Mouse (Mus musculus) brain, adult 10 weeks (tissue): ENCODE results near the gene Lyzl6. TPM values are rescaled to one million over a fixed set of nuclear protein-coding genes. Genes with fewer than 3 reads are reported as not detected.

Experiments used
- polyA plus RNA-seq: library from polyadenylated mRNA; stranded (reverse); fragments of 350-450 nt; fragmentation: Illumina TruSeq; extraction: RNeasy Lipid Tissue Mini Kit (QIAGEN cat#74804); gene quantifications from one replicate; pipeline ENCODE4 v1.2.3, GENCODE M21; 2015; ENCODE audit warnings: low read depth, low replicate concordance

Lyzl6 gene
- polyA plus RNA-seq = not detected

DNA sequence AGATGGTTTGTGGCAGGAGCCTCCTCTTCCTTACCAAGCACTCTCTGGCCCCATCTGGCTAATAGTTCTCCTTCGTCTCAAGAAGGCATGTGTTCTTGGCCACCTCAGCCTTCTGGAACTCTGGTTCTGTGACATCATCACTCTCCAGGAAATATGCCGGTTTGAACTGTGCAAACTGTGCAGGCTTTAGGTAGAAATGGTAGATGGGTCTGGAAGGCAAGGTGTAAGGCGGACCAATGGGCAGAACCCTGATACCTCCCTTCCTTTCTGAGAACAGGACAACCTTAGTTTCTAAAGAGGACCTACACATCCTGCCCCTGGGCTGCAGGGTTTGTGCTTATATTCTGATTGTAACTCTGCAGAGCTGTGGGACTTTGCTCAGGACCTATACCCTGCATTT lies at the start of gene Lyzl6:
Gene Lyzl6, minus strand, starts transcription at position 101 of the 400 bp plus-strand sequence.

GRCm38 (mm10) chr11:103649301-103649982 lies 10.8 kb upstream of the Lyzl6 start, which contains the start of gene Rprml:
Gene Rprml (plus strand): TSS chr11:103649570.

GRCm38 (mm10) chr11:103621040-103621439 lies 17.6 kb downstream of the Lyzl6 start, which contains the start of gene Gm884:
Gene Gm884 (minus strand): TSS chr11:103621140.

Other genes starting within 250 kb of the Lyzl6 start
- gene Plekhm1, start 226.2 kb downstream of the Lyzl6 start, polyA plus RNA-seq = 10.1 TPM
- gene Lrrc37a, start 134.3 kb downstream of the Lyzl6 start, polyA plus RNA-seq = not detected
- not detected for gene Gm884, start 17.8 kb downstream of the Lyzl6 start, polyA plus RNA-seq
- 71.8 TPM for gene Rprml, start 10.7 kb upstream of the Lyzl6 start, polyA plus RNA-seq
- 78.0 TPM for gene Gosr2, start 59.0 kb upstream of the Lyzl6 start, polyA plus RNA-seq
- gene Wnt9b, start 110.9 kb upstream of the Lyzl6 start, polyA plus RNA-seq = 0.95 TPM
- 4.0 TPM for gene Wnt3, start 135.3 kb upstream of the Lyzl6 start, polyA plus RNA-seq